Mouse (Mus musculus): Measurements from ENCODE around the gene Csnk1d. TPM values are rescaled to one million over a fixed set of nuclear protein-coding genes. Genes with fewer than 3 reads are reported as not detected.
A peak's percentile ranks its signal among the peaks of the same experiment; 100 is the strongest.

The Csnk1d gene
- total RNA-seq, 4 experiments from 2014 or later, result 50.9 to 64.8 (median 53.1) TPM

DNA sequence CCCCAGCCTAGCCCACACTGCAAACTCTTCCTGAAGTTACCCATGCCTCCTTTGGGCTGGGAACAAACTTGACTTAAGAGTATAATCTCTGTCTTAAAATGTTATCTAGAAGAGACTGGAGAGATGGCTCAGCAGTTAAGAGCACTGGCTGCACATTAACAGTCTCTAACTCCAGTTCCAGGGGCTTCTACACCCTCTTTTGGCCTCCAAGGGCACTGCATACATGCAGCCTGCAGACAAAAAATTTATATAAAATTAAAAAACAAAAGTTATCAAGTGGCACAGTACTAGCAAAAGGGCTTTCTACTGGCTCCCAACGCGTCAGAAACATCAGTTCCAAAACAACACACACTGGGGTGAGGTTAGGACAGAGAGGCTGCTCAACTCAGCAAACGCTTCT is 3.5 kb downstream of the Csnk1d start:
- no peak for DNase-seq (ENCODE audit: low spot score in 2 of 2)

DNA sequence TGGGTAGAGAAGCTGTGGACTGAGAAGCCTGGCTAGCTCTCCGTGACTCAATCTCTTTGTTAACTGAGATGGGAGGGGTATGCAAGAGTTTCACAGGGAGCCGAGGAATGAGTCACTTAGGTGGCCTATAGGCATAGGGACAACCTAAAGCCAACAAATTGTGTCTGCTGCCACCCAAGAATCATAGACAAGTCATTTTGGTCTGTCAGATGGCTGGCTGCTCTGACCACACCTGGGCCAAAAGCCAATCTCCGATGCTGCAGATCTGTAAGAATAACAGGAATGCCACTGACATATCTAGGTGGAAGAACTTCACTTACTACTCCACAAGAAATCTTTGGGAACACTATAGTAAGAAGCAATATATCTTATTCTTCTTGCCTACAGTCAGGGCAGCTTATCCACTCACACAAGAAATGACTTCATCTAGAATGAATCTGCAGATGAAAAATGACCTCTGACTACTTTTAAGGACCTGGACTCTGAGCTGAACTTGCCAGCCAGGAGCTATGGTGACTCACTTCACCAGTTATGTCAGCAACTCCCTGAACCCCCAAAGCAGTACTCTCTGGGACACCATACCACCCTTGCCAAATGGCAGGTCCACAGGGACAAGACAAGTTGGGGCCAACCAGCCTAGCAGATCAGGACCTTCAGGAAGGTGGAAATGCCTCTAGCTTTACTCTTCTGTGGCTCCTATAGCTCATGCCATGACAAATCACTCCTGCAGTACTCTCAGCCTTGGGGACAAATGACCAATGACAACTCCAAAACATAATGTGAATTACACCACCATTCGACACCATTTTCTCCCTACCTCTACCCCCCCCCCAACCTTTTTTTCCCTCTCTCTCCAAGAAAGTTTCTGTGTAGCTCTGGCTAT is 6.4 kb downstream of the Csnk1d start:
- peak in 1 of 2 experiments; percentile 34 for DNase-seq (ENCODE audit: low spot score in 2 of 2)

DNA sequence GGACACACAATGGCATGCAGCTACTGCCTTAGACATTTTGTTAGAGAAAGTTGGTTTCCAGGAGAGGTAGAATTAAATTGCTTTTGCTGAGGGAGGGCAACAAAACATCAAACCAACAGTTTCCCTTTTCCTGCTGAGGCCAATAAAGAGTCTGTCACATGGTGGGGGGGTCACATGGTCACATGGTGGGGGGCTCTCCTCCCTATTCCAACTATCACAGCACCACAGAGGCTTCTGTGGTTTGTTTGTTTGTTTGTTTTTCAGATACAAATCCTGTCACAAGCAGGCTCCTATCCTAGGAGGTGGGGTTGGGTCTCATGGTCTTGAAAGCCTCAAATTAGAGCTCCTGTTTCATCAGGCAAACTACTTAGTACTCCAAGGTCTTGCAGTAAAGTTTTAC is 8.7 kb downstream of the Csnk1d start:
- no peak for DNase-seq (ENCODE audit: low spot score in 2 of 2)

DNA sequence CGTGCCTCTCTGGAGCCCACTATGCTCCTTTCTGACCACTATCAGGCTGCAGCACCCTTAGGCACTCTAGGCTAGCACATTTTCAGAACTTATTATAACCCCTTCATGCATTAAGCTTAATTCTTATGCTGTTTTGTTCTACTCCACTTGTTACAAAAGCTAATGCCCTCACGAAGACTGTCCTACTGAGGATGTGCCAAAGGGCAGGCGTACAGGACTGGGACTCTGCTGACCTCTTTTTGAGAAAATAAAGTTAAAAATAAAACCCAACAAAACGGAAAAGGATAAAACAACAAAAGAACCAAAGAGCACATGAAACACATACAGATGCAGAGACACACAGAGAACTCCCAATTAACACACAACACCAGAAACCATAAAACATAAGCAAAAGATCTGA is 9.5 kb downstream of the Csnk1d start:
- DNase-seq (ENCODE audit: low spot score in 2 of 2), result no peak

DNA sequence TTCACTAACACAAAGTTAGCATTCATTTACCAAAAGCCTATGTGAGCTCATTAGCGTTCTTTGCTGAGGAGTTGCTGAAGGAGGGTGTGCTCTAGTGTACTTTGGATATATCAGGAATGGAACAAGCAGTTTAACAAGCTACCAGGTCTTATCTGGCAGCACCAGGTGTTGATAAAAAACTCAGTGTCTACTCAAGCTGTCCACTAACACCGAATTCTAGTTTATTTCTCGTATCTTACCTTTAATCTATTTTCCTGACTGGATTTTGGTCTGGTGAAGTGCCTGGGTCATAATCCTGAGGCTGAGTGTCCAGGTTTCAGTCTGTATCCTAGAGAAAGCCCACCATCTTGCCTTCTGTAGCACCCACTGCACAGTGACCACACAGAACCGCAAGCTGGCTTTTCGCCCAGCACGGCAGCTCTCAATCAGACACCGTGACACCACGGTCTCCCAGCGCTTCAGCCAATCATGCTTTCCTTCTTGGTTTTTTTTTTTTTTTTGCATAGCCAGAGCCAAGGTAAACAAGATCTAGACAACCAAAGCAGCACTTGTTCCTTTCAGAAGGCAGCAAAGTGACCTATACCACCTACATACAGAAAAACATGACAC is 10.6 kb downstream of the Csnk1d start:
- DNase-seq (ENCODE audit: low spot score in 2 of 2), result no peak

DNA sequence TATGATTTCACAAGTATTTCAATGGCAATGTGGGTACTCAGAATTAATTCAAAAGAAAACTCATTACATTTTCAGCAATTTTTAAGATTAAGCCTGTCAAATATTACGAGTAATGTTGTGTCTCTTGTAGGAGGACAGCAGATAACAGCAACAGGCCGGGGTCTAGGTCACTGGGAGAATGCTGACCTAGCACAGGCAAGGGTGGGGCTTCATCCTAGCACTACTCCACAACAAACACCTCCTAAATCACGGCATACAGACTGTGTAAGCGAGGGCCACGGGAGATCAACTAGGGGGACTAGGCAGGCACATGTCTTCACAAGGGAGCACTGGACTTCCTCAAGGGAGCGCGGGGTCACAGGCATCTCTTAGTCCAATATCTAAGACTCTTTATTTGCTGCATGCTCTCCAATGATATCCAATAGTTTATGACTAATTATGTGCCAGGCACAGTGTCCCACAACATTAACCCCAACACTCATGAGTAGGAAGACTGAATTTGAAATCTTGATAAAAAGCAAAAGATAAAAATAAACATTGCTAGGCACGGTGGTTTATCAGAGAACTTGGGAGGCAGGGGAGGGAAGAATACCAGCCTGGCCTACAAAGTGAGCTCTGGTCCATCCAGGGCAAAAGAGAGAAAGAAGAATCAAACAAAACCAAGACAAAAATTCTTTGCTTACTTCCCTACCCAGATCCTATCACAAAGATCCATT is 11.3 kb downstream of the Csnk1d start:
- DNase-seq (ENCODE audit: low spot score in 2 of 2), result no peak

DNA sequence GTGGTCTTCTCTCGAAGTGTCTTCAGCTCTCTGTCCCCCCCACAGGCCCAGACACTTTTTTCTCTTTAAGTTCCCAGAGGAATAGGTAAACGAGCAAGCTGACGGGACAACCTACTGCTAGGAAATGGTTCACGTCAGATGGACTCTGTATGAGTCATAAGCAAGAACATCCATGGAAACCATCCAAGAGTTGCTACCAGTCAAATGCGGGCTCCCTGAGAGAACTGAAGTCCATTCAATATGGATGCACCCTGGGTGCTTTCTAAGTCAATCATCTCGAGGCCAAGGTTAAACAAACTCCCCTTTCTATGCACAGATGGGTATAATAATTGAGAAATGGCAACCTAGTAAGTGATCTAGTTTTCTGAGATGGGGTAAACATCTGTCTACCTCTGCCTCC is 17.8 kb downstream of the Csnk1d start:
- no peak for DNase-seq (ENCODE audit: low spot score in 2 of 2)

DNA sequence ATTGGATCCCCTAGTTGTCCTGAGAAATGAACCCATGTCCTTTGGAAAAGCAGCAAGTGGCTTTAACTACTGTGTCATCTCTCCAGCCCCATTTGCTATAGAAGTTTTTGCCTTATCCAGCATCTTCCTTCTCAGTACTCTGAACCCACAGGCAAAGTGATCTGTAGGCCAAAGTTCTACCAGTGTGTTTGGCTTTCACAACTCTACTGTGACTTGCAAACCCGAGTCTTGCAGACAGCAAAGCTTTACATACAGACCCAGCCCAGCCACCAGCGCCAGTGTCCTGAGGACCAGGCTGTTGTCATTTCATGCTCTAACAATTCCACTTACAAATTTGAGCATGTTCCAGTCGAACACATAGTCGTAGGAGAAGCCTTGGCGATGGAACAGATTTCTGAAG is 19.9 kb downstream of the Csnk1d start:
- no peak for DNase-seq (ENCODE audit: low spot score in 2 of 2)

DNA sequence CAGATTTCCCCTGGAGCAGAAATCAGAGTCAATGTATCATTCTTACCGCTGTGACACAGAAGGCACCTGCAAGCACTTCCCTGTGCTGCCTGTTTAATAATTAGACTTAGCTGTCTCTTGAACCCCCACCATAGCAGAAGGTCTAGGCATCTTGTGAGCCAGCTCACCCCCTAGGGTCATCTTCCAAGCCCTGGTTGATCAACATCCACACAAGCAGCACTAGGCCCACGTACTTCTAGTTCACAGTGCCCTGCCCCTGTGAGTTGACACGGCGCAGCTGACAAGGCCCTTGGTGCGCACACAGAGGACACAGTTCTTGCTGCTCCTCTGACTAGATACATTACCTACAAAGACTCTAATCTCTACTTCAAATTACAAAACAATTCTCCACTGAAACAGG is 21.4 kb downstream of the Csnk1d start:
- no peak for DNase-seq (ENCODE audit: low spot score in 2 of 2)

DNA sequence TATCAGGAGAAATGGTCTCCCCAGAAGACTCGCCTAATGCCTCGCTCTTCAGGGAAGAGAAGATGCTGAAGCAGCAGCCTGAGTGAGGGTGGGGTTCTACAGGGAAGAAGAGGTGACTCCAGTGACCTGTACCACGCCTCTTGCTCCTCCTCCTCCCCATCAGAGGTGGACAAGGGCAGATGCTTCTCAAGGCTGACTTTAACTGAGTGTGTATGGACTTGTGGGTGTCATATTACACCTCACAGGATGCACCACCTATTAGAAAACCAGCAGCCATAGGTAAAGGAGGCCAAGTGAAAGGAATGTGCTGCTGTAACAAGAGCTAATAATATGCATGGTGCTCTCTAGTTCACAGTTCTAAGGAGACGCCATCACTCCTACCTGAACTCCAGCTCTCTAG is 25.5 kb downstream of the Csnk1d start:
- DNase-seq (ENCODE audit: low spot score in 2 of 2), result no peak

DNA sequence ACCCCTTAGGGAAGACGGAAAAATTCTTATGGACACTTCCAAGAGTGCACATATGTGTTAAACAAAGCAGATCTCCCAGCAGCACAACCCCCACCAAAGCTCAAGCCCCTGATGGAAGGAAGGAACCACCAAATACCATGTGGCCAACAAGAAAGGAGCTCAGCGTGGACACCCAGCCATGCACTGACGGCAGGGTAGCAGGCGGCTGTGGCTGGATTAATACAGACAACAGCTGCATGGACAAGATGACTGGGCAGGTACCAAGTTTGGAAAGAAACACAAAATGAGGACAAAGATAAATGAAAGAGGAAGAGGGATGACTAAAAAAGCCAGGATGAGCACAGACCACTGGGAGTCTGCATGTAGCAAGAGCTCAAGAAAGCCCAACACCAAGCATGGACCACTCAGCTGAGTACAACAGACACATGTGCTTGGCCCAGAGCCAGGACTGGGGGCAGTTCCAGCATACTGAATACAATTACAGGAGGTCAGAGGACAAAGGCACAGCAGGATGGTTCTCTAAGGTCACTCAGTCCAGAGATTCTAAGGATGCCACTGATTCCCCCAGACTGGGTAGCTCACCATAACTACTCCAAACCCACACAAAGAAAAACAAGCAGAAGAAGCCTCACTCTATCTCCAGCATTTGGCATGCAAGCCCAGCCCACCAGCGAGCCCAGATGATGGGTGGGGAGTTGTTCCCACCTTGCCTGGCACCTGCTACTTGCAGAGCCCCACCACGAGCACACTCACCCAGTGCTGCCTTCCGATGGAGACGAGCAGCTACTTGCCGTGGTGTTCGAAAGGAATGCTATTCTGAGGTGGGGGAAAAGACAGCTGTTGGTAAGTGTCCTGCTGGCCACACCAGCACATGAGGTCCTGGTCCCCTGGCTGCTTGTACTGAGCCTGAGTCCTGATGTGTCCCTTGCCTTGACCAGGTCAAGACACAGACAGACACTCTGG is 26.7 kb downstream of the Csnk1d start:
- no peak for DNase-seq (ENCODE audit: low spot score in 2 of 2)

DNA sequence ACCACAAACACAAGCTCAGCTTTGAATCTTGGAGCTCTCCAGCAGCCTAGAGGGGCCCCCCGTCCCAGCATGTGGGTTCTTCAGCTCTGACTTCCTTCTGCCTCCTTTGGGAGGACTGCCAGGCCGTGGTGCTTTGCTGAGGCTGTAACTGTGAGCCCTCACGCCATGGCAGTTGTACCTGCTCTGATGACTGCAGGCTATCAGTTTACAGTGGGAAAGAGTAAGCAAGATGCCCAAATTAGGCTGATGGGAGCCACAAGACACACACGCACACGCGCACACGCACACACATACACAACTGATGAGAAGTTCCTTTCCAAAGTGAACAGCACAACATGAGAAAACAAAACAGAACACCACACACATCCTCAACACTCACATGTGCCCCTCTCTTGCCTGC is 28.2 kb downstream of the Csnk1d start:
- DNase-seq (ENCODE audit: low spot score in 2 of 2), result no peak

DNA sequence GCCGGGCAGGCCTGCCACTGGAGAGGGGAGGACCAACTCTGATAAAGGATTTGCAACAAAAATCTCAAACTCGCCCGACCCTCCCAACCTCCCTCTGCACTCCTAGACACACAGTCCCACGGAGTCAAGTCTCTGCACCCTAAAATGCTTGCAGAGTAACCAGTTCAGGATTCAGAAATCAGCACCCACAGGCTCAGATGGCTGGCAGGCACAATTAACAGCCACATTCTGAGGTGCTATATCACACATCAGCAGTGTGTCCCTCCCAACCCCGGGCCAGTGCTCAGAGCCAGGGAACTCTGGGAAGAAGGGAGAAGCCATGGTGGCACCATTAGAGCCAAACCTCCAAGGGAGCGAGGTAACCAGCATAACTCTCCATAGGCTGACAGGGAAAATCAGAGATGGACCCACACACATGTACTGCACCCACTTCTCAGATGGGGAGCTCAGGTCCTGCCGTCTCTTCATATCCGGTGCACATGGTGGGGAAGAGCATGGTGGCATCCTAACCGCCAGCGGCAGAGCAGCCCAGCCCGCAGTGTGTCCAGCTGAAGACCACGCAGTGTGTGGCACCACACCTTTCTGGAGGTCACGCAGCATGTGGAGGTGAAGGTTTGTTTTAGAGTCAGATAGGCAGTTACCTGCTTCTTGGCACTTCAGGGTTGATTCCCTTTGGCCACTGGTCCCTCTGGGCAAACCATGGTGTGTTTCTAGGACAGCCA is 28.9 kb downstream of the Csnk1d start:
- DNase-seq (ENCODE audit: low spot score in 2 of 2), result no peak

DNA sequence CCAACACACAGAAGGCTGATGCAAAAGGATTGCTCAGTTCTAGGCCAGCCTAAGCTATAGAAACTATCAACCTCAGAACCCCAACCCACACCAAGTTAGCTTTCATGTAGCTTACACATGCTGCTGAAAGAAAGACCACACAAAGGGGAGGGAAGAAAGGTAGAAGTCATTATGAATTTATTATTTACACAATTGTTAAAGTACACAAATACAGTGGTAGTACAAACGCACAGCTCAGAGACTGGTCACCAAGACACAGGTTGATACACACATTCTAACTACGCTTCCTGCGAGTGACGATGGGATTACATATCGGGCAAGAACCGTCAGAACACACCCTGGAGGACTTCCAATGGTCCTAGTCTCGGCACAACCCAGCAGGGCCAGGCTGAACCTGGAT is 29.5 kb downstream of the Csnk1d start:
- DNase-seq (ENCODE audit: low spot score in 2 of 2), result no peak

DNA sequence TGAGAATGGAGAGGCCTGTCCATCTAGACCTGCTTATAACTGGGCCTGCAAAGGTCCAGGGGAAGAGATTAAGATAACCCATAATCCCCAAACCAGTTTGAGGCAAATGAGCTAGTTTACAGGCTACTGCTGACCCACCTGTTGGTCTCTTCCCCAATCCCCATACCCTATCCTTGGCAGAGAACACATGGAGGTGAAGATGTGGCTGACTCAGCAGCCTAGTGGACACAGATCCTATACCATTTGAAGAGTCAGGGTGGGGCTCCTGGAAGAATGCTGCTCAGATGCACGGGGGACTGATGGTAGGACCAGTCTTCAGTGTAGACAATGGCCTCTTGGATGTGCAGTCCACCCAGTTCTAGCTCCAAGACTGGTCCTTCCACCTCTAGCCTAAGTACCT is 30.9 kb downstream of the Csnk1d start:
- DNase-seq (ENCODE audit: low spot score in 2 of 2), result no peak

DNA sequence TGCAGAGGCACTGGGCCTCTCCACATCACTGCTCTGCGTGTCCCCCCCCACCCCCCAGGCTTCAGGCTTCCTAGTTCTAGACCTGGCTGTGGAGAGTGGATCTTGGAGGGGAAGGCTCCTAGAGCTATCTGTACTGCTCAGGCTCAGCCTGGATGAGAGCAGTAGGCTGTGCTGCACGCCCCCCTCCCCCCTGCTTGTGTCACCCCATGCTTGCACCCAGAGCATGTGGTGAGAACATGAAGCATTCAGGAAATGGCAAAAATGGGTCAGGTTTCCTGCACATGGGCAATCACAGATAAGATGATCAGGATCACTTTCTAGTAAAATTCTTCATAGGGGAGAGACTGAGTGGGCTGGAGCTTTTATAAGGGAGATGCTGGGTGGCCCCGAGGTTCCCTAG is 31.6 kb downstream of the Csnk1d start:
- DNase-seq (ENCODE audit: low spot score in 2 of 2), result no peak

DNA sequence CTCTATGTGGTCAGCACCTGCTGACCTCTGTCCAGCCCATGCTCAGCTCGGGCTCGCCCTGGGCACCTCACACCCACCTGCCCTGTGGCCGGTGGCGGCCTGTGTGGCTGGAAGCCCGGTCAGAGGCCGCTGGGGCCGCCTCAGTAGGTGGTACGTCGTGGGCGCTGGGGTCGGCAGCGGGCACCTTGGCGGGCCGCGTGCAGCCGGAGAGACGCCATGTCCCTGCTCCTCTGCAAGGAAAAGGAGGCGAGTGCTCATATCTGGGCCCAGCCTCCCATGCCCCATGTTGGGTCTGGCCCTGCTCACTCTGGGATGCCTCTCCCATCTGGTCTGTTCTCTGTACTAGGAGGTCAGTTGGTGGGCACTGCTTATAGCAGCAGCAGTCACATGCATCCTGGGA is 32.1 kb downstream of the Csnk1d start:
- no peak for DNase-seq (ENCODE audit: low spot score in 2 of 2)

DNA sequence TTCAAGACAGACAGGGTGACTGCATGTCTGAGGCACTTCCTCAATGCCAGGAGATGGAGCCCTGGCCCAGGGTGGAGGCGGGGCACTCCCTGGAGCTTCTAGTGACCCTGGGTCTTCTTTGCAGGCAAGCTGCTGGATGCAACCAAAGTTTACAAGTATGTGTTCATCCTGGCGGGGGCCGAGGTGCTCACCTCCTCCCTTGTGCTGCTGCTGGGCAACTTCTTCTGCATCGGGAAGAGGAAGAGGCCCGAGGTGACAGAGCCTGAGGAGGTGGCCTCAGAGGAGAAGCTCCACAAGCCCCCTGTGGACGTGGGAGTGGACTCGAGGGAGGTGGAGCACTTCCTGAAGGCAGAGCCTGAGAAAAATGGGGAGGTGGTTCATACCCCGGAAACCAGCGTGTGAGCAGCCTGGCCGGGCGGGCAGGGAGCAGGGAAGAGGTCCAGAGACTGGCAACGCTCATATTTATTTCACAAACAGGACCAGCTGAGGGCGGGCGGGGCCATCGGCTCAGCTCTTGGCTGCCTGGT is 33.3 kb downstream of the Csnk1d start:
- no peak for DNase-seq (ENCODE audit: low spot score in 2 of 2)

DNA sequence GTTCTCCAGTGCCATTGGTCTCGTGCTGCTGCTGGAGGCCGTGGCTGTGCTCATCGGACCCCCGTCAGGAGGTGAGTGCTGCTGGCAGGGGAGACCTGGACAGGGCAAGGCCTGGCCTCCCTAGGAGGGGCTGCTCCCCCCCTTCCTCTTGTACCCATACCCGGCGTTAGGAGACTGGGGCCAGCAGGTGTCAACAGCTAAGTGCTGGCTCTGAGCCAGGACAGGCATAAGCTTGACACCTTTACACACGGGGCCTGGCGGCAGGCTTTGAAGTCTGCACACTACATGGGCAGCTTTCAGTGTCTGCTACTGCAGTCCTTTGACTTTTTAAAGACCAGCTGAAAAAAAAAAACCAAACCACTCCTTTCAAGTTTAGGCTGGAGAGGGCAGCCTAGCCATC is 34.1 kb downstream of the Csnk1d start:
- no peak for DNase-seq (ENCODE audit: low spot score in 2 of 2)

DNA sequence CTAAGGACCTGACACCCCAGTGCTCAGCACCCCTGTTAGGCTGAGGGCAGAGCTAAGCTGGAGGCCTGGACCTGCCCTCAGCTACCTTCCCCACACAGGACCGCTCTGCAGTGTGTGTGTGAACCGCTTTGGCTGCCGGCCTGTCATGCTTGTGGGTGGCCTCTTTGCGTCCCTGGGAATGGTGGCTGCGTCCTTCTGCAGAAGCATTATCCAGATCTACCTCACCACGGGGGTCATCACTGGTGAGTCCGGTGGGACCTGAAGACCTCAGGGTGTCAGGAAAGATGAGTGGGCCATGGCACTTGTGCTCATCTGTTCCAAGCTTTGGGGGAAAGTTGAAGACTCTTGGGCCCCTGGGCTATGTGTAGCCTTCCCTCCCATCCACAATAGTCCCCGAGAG is 35.4 kb downstream of the Csnk1d start:
- no peak for DNase-seq (ENCODE audit: low spot score in 2 of 2)

Data from gastrocnemius, adult 8-10 months (tissue).